Mouse (Mus musculus): ENCODE measurements around the gene Prdm8.

Prdm8 gene

DNA sequence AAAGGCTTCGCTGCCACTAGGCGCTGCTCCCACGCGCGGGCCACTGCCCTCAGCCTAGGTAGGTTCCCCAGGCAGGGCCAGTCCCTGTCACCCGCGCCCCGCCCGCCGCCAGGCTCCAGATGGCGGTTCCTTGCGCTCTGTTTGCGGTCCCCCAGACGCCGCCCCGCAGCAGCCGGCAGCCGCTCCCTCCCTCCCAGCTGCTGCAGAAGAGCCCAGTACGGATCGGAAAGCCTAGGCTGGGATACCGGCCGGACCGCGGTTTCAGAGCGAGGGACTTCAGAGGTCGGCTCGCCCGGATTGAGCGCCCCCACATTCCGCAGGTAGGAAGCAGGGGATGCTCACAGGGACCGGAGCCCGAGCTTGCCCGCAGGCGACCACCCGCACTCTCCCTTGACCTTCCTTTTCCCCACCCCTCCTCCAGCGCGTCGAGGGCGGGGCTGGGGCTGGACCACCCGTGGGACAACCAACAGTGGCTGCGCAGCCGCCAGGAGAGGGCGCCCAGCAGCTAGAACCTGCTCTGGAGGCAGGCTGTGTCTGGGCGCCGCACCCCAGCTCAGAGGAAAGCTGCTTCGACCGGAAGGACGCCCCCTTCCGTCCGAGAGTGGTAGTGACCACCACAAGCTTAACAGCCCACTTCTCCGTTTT is at the start of gene Prdm8:
Prdm8 (plus strand) TSS at position 19 of the 645 bp plus-strand sequence.
- DNase-seq: peak; percentile 45

DNA sequence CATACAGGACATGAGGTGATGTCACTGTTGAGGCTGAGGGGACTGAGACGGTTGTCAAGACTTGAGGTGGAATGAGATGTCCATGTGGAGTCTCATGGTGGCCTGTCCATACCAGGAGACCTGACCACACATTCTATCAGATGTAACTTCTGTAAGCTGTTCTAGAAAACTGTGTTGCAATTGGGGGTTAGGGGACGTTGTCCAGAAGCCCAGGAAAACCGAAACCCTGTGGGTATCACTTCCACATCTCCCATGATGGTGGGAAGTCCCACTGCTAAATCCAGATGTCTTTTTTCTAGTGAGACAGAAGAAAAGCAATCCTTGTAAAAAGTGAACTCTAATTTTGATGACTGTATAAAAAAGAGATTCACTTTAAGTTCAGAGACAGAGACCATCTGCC is 39.9 kb upstream of the Prdm8 start:
- DNase-seq: no peak

DNA sequence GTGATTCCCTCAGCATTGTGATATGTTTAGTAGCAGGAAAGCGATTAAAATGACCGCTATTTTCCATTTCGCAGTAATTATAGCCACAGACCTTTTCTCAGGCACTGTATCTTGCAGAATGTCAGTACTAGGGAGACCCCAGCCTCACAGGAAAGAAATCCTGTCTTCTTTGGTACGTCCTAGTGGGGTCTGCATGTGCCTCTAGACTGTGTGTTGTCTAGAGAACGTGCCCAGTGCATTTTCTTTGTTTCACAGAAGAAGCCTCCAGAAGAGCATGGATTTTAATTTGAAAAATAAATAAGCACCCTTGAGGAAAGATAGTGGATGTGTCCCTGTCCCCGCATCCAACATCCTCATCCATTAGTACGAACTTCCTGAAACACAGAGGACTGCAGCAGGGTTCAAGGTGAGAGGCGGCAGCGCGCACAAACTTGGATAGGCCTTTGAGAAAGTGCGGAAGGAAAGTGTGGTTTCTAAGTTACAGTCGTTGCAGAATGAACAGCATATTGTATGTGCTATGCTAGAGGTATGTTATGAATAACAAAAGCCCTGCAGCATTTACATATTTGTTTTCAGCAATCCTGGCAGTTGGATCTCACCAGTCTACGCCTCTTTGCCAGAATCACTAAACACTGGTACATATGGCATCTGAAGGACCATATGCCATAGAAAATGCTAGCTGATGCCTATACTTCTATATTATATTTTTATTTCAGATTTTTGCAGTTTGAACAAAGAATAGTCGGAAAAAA is 28.3 kb upstream of the Prdm8 start:
- DNase-seq: no peak

DNA sequence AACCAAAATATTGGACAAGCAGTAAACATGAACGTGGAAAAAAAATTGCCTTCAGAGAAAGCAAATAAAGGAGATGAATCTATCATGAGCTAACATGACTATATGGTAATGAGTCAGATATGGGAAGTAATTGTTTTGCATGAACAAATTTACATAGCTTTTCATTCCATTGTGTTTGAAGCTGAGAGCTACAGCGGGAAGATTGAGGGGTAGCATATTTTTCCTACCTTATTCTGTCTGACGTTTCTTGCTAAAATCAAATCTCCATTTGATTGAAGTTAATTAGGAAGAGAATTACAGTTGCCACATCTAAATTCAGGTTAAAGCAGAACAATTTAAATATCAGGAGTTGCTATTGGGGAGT is 27.7 kb upstream of the Prdm8 start:
- no peak for DNase-seq

DNA sequence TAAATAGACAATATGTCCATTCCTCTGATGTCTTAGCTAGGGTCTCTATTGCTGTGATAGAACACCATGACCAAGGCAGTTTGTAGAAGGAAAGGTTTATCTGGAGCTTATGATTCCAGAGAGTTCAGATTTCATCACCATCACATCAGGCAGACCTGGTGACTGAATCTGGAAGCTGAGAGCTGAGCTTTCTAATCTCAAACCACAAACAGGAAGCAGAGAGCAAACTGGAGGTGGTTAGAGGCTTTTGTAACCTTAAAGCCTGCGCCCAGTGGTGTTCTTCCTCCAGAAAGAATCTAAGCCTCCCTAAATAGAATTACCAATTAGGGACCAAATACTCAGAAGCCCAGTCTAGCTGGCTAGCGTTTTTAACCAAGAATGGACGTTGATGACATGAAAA is 20.1 kb upstream of the Prdm8 start:
- DNase-seq: no peak

DNA sequence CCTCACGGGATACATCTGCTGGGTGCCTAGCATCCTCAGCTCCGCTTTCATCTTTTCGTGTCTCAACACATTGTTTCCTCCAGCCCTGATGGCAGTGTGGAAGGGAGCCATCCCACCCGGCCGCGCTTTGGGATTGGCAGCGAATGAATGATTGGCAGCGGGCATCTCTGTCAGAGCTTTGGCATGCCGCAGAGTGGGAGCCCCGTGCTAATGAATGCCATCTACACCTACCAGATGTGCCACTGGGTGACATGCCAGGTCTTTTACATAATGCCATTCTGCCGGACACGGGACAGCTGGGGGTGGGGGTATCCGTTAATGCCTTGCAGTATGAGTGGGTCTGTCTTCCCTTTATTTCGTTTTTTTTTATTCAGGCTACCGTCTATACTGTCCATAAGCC is 882 bp upstream of the Prdm8 start:
- no peak for DNase-seq

DNA sequence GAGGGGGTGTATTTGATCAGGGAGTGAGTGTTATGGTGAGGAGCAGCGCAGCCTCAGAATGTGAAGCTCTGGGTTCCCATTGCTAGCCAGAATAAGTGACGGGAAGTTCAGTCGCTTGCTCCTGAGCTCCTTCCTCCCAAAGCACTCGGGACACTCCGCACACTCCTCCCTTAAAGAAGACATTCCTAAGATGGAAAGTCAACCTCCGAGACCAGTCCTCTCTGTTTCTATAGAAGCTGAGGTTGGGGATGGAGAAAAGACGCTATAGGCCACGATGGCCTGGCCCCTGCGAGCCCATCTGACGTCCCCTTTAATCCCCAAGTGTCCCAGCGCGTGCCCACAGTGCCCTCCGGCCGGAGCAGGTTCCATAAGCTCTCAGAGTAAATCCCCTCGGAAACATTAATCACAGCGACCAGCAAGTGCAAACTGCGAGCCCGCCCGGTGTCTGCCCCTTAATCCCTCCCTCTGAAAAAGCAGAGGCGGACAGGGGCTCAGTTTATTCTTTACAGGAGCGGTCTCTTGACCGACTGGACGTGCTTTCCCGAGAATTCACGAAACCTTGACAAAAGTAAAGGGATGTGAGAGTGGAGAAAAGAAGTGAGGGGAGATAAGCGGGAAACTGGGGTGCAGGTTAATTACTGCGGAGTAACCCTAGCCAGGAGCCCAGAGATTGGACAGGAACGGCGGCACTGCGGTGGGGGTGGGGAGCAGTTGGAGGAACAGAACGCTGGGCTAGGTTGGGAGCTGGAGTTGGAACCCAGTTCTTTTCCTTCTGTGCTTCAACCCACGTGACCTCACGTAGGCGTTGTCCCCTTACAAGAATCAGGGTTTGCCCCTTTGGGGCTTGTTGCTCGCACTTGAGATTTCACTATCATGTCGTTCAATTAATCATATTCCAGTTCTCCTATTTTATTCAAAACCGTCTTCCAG is 1.6 kb downstream of the Prdm8 start:
- DNase-seq: no peak

DNA sequence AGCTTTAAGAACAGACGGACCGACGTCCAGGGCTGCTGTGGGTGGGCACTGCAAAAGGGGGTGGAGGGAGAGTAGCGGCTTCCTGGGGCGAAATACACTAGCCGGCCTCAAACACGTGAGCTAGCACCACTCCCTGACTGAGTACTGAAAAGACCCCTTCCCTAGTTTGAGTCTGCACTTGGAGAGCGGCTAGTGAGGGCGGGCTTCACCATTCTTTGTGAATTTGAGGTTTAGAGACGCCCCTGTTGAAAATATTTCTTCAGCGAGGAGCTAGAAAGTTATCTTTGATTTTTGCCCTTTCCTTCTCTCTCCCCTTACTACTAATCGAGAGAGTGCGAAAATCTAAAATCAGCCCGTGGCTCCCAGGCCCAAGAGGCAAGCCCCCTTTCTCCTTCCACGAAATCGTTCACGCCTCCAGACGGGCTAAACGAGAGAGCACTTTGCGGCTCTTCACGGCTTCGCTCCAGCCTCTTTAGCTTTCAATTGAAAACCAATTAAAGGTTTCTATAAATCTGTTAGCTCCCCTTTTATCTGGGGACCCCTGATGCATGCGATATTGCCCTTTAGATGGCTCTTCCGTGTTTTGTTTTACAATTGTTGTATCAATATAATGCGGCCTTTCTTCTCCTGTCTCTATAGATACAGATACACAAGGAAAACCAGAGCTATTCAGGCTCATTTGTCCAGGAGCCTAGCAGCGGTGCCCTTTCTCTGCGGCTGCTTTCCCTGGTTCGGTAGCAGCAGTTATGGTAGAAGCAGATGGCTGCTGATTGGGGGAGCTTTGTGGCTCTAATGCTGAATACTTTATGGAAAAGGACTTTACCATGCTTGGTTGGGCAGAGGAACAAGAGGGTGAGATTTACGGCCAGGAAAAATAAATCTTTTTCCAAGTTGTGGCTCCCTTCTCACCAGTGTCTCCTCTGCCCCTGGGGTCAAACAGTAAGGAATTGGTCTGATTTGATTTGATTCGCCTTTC is 2.7 kb downstream of the Prdm8 start:
- DNase-seq: no peak

DNA sequence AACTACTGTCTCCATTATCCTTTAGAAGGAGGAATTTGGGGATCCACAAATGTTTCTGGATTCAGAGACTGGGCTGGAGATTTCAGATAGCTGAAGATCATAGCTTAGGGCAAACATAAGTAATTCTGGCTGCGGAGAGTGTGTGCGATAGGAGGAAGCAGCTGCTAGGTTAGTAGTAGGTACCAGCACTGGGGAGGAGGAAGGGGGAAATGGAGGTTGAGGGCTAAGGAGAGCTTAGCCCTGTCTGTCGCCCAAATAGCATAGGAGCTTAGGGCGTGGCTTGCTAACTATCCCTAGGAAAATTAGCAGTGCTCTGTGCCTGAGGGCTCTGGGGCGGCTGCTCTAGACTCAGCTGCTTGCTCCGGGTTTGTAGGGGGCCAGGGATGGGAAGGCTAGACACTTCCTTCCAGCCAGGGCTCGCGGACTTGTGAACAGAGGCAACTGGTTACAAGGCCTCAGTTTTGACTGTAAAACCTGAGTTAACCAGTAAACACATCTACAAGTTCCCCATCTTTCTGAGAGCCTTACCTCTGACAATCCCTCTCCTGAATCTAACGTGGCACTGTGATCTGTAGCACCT is 4.7 kb downstream of the Prdm8 start:
- DNase-seq: no peak

DNA sequence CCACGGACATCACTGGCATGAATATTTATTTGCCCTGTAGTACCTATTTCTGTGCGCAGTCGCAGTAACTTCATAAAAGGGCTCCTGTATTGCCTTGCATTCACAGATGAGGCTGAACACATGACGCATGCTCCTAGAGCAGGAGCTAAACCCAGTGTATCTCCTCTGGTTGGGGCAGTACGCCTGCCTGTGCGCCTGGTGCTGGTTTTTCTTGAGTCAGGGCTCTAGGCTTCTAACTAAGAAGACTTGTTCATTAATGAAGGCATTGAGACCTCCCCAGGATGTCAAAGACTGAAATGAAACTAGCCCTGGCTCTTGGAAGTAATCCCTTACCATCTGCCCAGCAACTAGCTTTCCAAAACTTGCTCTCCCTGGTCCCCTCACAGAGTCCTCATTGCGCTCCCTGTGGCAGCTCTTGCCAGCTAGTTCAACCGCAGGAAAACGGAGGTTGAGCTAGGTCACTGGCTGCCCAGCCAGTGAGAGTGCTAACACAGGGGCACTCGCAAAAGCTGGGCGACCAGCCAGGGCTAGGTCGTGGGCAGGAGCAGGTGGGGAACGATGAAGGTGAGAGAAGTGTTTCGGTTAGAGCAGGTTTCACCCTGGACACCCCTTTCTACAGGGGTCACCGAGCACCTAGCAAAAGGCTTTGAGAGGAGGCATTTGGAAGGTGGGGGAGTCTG is 5.6 kb downstream of the Prdm8 start:
- no peak for DNase-seq

DNA sequence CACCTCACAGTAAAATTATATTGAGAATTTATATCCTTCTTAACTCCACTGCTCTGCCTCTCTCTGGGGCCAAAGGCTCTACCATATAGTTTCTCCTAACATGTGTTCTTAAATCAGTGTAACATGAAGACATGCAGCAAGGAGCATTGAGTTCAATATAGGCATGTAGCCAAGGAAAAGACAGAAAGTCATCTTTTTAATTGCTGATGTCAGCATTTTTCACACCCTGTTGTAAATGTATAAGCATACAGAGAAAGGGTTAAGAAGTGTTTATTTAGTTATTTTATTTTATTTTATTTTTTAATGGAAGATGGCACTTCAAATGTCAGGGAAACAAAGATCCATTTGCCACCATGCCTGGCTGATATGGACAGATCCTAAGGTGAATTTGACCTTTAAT is 6.7 kb downstream of the Prdm8 start:
- no peak for DNase-seq

DNA sequence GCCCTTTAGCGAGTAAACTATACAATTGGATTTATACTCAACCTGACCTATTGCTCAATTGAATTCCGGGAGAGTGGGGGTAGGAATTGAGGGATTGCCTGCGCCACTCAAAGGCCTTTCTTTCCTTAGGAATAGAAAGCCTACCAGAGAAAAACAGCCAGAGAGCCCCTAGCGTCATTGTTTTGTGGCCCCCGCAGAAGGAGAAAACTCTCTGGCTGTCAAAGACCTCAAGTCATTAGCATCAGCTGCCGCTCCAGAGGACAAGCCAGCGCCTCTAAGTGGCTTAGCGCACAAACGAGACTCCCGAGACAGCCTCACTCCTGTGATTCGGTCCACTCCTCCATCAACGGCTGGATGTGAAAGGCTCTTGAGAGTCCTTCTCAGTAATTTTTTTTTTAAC is 12.6 kb downstream of the Prdm8 start:
- no peak for DNase-seq

DNA sequence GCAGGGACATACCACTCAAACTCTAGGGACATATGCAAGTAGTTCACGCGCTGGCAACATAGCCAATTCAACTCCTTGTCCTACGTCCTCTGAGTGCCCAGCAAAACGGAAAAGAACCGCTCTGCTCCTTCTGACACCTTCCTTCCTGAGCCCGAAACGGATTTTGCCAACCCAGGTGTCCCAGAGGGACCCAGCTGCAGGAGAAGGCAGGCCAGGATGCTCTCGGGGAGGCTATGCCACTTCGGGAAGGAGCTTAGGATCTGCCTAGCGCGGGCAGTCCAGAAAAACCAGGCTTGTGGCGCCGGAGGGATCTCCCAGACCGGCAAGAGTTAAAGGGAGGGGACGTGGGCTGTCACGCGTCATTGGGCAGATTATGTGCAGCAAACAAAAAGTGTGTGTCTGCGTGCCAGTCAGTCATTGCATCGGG is 13.5 kb downstream of the Prdm8 start:
- no peak for DNase-seq

DNA sequence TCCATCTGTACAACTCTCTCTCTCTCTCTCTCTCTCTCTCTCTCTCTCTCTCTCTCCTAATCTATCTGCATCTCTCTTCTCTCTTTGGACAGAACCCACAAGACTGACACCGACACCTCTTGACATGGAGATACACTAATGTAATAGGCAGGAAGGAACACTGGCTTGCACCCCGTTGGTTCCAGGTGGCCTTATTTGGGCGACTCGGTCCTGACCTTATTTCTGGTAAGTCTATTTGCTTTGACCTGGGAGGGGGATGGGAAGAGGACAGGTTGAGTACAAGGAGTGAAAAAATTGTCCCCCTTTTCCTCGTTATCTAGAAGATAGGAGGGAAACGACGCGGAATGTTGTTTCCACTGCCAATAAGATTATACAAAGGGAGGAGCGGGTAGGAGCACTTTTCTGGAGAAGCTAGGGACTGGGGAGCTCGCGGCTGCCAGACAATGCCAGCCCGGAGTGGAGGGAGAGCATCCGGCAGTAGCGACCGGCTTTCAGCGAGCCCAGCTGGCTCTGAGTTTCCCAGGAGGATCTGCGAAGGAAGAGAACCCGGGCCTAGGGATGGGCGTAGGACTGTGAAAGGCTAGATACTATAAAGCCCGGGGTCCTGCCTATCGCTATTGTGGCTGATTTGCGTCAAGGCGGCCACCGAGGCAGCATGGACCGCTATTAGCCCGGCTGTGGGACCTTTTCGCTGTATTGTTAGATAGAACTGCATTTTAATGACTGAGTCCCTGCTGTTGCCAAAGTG is 14.1 kb downstream of the Prdm8 start:
- DNase-seq: no peak

DNA sequence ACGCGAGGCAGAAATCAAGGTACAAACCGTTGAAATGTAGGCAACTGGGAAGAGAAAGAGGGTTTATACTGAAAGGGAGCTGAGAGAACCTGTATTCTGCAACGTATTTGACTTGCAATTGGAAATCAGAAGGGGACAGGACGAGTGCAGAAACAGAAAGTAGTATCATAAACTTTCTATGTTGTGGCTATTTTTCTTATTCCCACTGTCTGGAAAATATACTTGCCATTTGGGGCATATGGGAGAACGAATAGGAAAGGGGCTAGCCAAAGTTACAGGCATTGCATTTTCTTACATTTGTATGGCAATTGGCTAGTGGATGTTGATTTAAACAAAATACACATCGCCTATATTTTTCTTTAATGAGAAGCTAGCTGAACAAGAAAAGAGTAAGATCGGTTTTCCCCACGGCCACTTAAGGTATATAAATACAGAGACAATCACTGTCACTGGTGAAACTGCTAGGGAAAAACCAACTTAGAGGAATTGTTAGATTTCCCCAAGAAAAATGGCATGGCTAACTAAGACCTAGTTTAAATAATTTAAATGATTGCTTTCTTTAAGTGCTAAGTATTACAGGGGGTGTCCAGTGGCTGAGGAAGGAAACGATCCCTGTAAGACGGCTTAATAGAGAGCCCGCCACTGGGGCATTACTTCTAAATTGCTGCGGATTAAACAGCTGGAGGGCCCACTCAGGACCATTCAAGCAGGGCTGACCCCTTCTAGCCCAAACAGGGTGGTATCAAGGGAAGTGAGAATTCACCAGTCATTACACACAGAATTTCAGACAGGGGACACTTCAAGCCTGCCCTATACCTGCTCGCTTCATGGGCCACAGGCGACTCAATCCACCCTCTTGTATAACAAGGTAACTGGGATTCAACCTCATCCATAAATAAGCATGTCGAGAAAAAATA is 14.9 kb downstream of the Prdm8 start:
- no peak for DNase-seq

DNA sequence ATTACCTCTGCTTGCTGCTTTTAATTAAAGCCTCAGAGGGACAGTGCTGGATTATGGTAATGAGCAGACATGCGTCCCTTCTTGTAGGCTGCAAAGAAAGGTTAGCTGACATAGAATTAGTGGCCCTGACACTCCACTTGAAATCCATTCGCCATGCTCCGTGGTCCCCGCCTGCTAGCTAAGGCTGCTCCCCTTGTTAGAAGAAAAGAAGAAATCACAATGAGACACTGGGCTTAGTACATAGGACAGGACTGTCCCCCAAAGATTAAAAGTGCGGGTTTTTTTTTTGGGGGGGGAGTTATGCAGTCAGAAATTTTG is 15.6 kb downstream of the Prdm8 start:
- no peak for DNase-seq

DNA sequence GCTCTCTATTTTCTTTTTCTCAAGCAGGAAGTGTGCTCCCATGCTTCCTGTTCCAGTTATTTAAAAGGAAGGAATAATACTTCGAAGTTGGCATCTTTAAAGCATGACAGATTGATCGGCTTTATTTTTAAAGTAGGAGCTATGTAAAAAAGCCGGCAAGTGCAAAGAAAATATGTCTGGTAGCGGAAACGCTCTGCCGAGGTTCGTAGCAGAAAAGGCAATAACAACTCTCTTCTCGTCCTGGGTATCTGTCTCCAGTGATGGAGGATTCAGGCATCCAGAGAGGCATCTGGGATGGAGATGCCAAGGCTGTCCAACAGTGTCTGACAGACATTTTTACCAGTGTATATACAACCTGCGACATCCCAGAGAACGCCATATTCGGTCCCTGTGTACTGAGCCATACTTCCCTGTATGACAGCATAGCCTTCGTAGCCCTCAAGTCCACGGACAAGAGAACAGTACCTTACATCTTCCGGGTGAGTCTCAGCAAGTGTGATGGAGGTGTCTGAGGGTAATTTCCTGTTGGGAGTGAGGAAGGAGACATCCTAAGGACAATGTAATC is 16.1 kb downstream of the Prdm8 start:
- DNase-seq: no peak

DNA sequence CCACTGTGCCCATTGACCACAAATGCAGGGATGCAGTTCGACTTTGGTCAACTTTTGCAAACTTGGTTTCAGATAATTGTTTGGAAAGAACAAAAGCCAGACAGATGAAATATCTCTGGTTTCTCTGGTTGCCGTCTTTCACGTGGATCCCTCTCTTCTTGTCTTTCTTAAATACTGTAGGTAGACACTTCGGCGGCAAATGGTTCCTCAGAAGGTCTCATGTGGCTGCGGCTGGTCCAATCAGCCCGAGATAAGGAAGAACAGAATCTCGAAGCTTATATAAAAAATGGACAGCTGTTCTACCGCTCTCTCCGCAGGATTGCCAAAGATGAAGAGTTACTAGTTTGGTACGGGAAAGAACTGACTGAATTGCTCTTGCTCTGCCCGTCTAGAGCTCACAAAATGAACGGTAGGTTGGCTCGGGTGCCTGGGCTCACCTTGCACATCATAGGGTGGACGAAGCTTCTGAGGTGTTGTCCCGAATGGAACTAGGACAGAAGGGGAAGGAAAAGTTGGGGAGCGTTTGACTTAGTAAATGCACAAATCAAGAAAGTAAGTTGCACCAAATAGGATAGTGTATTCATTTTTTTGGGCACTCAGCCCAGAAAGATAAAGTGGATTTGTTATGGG is 17.4 kb downstream of the Prdm8 start:
- DNase-seq: no peak
